Mouse (Mus musculus) hindbrain, embryonic 12.5 days (tissue): ENCODE results near the gene Ifngr1. TPM values are rescaled to one million over a fixed set of nuclear protein-coding genes. Genes with fewer than 3 reads are reported as not detected.

ENCODE experiments used
- ATAC-seq: fragments of 200-750 bp; cut with Nextera tagmentation; 2 replicates; pipeline ENCODE4 v1.8.0; 2017; ENCODE audit warnings: moderate TSS enrichment; ENCODE audit not compliant: low FRiP score
- H3K27ac ChIP-seq: fragments of 300-500 bp; sonication (generic); 2 replicates; pipeline ENCODE4 v1.5.1; 2016; ENCODE audit warnings: mild to moderate bottlenecking
- H3K27me3 ChIP-seq: fragments of 300-500 bp; sonication (generic); 2 replicates; pipeline ENCODE4 v1.6.1; 2016; ENCODE audit warnings: mild to moderate bottlenecking
- H3K36me3 ChIP-seq: fragments of 300-500 bp; sonication (generic); 2 replicates; pipeline ENCODE4 v1.6.1; 2016; ENCODE audit warnings: mild to moderate bottlenecking
- H3K4me1 ChIP-seq: fragments of 300-500 bp; sonication (generic); 2 replicates; pipeline ENCODE4 v1.6.1; 2016
- H3K4me2 ChIP-seq: fragments of 300-500 bp; sonication (generic); replicated peaks from 2 replicates; pipeline ENCODE4 v1.6.1; 2016; ENCODE audit warnings: mild to moderate bottlenecking
- H3K4me3 ChIP-seq: fragments of 300-500 bp; sonication (generic); 2 replicates; pipeline ENCODE4 v1.5.1; 2016; ENCODE audit warnings: mild to moderate bottlenecking
- H3K9ac ChIP-seq: fragments of 300-500 bp; sonication (generic); 2 replicates; pipeline ENCODE4 v1.6.1; 2016; ENCODE audit warnings: mild to moderate bottlenecking, moderate library complexity
- H3K9me3 ChIP-seq: fragments of 300-500 bp; sonication (generic); replicated peaks from 2 replicates; pipeline ENCODE4 v1.6.1; 2016; ENCODE audit warnings: mild to moderate bottlenecking
- WGBS: fragments of 180-500 bp; shearing (Covaris S2); methylation state at CpG from one replicate; pipeline ENCODE4 v1.1.7; 2016; 5-methylcytosine and 5-hydroxymethylcytosine counted together
- polyA plus RNA-seq: library from polyadenylated mRNA; unstranded; fragments of >200 nt; fragmentation: Nextera tagmentation; extraction: Ambion mirVana; gene quantifications from 2 replicates; pipeline ENCODE4 v1.2.1, GENCODE M21; 2016

Gene Ifngr1
- polyA plus RNA-seq = 27.5 and 30.9 TPM in 2 replicates

DNA sequence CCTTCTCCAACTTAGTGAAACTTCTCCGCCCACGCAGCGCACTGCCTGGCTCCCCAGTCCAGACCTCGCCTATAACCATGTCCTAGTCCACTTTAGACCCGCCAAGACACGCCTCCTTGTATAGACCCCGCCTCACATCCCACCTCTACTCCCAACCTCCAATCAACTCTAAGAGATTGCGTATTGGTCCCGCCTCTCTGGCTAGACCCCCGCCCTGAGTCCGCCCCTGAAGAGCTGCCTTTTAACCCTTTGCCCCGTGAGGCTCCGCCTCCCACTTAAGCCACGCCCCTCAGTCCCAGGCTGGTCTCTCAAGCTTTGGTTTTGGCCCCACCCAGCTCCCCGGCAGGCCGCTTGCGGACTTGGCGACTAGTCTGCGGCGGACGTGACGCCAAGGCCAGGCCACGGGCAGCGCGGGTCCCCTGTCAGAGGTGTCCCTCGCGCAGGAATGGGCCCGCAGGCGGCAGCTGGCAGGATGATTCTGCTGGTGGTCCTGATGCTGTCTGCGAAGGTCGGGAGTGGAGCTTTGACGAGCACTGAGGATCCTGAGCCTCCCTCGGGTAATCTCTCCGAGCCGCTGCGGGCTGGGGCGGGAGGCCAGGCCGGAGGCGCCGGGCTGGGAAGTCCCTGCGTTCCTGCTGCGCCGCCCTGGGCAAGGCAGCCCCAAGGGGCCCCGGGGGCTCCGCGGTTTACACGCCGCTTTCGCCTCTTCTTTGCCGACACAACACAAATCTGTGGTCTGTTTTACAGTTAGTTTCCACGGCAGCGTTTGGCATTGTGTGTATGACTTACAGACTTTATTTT, at the start of gene Ifngr1:
Gene Ifngr1 (plus strand): TSS at position 309 of the 801 bp plus-strand sequence.
- peaks cover 8% of the 10 kb centered on the region; the same call in 1 of the 2 replicates for H3K27me3 ChIP-seq
- peaks cover 13% of the 10 kb centered on the region for H3K4me1 ChIP-seq
- peak within 1 kb of the TSS; percentile 70 for H3K9ac ChIP-seq
- H3K27ac ChIP-seq = peak within 1 kb of the TSS; percentile 24; the same call in 1 of the 2 replicates
- 1% methylated on average over 52 of the region's 52 CpGs for whole genome bisulfite sequencing
- no peaks in the 10 kb centered on the region for H3K36me3 ChIP-seq
- no peaks in the 10 kb centered on the region for H3K9me3 ChIP-seq
- peak; percentile 99 for ATAC-seq
- H3K4me3 ChIP-seq = peak within 1 kb of the TSS; percentile 63
- H3K4me2 ChIP-seq = peak within 1 kb of the TSS; percentile 63

DNA sequence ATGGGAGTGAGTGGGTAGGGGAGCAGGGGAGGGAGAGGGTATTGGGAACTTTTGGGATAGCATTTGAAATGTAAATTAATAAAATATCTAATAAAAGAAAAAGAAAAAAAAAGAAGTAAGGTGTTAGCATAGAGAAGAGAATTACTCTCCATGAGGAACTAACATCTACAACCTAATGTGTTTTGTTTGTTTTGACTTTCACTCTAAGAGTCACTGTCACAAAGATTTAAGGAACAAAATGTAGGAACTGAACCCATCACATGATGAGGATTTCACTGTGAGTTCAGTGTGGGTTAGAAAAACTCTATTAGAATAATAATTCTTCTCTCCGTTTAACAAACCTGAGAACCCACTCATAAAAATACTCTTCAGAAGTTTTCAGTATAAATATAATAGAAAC, 44.9 kb upstream of the Ifngr1 start:
- H3K4me1 ChIP-seq = no peaks in the 10 kb centered on the region
- no peak overlapping the region for H3K4me2 ChIP-seq
- H3K9me3 ChIP-seq = no peaks in the 10 kb centered on the region
- no peak overlapping the region for H3K27ac ChIP-seq
- WGBS = 96% methylated on average over 1 of the region's 1 CpGs
- H3K4me3 ChIP-seq = no peak overlapping the region
- no peaks in the 10 kb centered on the region for H3K36me3 ChIP-seq
- no peak for ATAC-seq
- no peak overlapping the region for H3K9ac ChIP-seq
- H3K27me3 ChIP-seq = no peaks in the 10 kb centered on the region

DNA sequence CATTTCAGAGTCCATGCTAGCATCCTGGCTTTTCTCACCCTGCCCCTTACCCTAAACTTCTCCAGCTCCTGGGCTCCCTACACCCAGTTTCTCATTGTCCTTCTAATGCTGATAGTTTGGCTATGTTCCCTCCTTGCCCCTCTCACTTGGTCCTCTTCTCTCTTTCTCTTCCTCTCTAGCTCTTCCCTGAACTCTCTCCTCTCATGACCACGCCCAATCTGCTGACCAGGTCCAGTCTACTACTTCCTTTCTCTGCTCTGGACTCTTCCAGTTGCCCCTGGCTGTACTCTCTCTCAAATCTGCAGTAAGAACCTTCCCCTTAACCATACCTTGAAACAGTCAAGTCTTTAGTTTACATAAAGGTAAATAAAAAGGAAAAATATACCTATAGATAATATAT, 43.7 kb upstream of the Ifngr1 start:
- no peaks in the 10 kb centered on the region for H3K4me1 ChIP-seq
- no peak overlapping the region for H3K27ac ChIP-seq
- H3K36me3 ChIP-seq = no peaks in the 10 kb centered on the region
- no peak overlapping the region for H3K4me2 ChIP-seq
- no peak overlapping the region for H3K4me3 ChIP-seq
- H3K9me3 ChIP-seq = no peaks in the 10 kb centered on the region
- no peak overlapping the region for H3K9ac ChIP-seq
- ATAC-seq = no peak
- no peaks in the 10 kb centered on the region for H3K27me3 ChIP-seq
- 75% methylated on average over 1 of the region's 1 CpGs for WGBS

DNA sequence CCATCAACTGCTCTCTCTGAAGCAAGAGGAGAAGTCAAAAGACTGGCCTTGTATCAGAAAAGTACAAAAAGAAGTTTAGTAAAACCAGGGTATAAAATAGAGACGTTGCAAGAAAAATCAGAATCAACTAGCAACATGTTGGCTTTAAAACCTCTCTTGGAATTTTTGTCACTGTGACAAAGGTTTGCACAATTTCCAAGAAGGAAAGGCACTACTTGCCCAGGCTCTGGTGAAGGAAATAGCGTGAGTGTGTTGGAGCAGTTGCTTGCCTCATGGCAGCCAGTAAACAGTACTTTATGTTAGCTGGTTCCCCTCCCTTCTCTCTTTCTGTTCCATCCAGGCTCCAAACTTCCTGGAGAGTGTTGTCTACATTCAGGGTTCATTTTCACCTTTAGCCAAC, 43.3 kb upstream of the Ifngr1 start:
- H3K4me1 ChIP-seq = no peaks in the 10 kb centered on the region
- WGBS = 94% methylated on average over 2 of the region's 2 CpGs
- no peak overlapping the region for H3K27ac ChIP-seq
- no peak overlapping the region for H3K9ac ChIP-seq
- H3K27me3 ChIP-seq = no peaks in the 10 kb centered on the region
- ATAC-seq = no peak
- H3K4me2 ChIP-seq = no peak overlapping the region
- H3K4me3 ChIP-seq = no peak overlapping the region
- H3K9me3 ChIP-seq = no peaks in the 10 kb centered on the region
- no peaks in the 10 kb centered on the region for H3K36me3 ChIP-seq

DNA sequence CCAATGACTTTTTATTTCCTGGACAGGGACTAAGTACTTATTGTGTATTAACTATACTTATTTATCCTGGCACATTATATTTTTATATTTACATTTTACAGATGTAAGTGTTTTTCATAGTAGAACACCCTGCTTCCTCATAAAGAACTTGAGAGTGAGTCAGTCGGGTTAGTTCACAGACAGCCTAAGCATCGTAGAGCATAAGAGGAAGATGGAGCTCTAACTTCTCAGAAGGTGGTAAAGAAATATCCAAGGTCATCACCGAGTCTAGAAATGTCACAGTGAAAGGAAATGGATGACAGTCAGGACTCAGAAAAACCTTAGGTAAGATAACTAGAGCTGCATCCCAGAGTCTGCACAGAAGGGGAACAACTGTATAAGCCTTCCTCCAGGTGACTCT, 40.2 kb upstream of the Ifngr1 start:
- no peaks in the 10 kb centered on the region for H3K4me1 ChIP-seq
- no peak overlapping the region for H3K4me2 ChIP-seq
- H3K27ac ChIP-seq = no peak overlapping the region
- no peaks in the 10 kb centered on the region for H3K36me3 ChIP-seq
- H3K4me3 ChIP-seq = no peak overlapping the region
- H3K9ac ChIP-seq = no peak overlapping the region
- no peaks in the 10 kb centered on the region for H3K9me3 ChIP-seq
- H3K27me3 ChIP-seq = no peaks in the 10 kb centered on the region
- WGBS = 89% methylated on average over 3 of the region's 3 CpGs
- ATAC-seq = no peak

DNA sequence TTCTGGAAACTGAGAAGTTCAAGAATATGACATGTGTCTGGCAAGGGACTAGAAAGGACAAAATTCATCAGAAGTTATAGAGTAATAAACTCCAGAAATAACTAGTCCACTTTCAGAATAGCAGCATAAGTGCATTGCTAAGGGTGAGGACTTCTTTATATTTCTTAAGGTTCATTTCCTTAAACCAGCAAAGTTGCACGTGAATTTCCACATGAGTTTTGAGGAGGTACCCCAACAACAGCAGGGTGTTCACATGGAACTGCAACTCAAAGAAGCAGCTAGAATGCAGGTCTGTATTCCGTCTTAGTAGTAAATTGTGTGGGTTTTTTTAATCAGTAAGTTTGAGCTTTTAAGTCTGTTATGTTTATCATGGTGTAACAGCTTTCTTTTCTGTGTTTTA, 37.9 kb upstream of the Ifngr1 start:
- no peak overlapping the region for H3K4me2 ChIP-seq
- no peaks in the 10 kb centered on the region for H3K9me3 ChIP-seq
- no peaks in the 10 kb centered on the region for H3K4me1 ChIP-seq
- H3K4me3 ChIP-seq = no peak overlapping the region
- no peaks in the 10 kb centered on the region for H3K27me3 ChIP-seq
- no peak overlapping the region for H3K27ac ChIP-seq
- H3K9ac ChIP-seq = no peak overlapping the region
- H3K36me3 ChIP-seq = no peaks in the 10 kb centered on the region
- 90% methylated on average over 2 of the region's 2 CpGs for WGBS
- ATAC-seq = no peak

DNA sequence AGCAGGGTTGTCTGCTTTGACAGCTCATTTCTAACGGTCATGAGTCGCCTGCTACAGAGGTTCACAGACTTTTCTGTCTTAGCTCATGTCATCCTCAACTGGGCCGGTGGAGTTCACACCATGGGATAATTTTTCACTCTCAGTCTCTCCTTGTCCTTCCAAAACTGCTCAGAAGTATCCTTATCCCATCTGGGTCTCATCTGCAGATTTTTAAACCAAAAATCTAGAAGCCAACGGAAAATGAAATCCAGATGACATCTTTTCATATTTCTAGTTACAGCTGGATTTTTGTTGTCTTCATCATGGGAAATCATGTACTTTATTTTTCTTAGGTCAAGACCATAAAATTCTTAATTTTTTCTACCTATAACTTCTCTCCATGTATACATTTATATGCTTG, 34.1 kb upstream of the Ifngr1 start:
- Histone ChIP-seq H3K9me3 (no peaks in the 10 kb centered on the region), H3K4me3 (no peak overlapping the region), H3K36me3 (no peaks in the 10 kb centered on the region), H3K4me2 (no peak overlapping the region), H3K4me1 (no peaks in the 10 kb centered on the region), H3K27ac (no peak overlapping the region), H3K27me3 (no peaks in the 10 kb centered on the region), H3K9ac (no peak overlapping the region)
- ATAC-seq = no peak
- 75% methylated on average over 4 of the region's 4 CpGs for WGBS

DNA sequence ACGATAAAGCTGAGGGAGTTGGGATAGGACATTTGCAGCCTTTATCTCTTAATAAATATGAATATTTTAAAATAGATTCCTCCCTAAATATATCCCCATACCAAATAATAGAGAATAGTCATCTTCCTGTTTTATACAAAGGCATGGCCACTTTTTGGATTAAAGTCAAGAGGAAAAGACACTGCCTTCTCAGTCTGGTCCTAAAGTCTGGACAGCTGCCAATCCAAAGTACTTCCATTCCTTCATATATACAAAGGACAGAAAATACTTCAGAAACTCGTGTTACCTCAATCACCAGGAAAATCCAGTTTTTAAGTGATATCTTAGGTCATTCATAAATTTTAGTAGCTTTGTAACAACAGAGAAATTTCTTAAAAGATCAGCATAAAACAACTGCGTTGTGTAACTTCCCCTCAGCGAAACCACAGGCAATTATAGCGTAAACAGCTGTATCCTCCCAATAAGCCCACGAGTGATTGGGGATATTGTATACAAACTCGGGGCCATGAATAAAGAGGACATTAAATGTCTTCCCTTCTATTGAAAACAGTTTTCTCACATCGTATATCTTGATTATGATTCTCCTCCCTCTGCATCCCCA, 32.1 kb upstream of the Ifngr1 start:
- H3K4me2 ChIP-seq = no peak overlapping the region
- no peak for ATAC-seq
- H3K9me3 ChIP-seq = no peaks in the 10 kb centered on the region
- H3K36me3 ChIP-seq = no peaks in the 10 kb centered on the region
- no peaks in the 10 kb centered on the region for H3K4me1 ChIP-seq
- no peak overlapping the region for H3K4me3 ChIP-seq
- H3K27me3 ChIP-seq = no peaks in the 10 kb centered on the region
- no peak overlapping the region for H3K9ac ChIP-seq
- H3K27ac ChIP-seq = no peak overlapping the region
- WGBS = 87% methylated on average over 8 of the region's 8 CpGs

DNA sequence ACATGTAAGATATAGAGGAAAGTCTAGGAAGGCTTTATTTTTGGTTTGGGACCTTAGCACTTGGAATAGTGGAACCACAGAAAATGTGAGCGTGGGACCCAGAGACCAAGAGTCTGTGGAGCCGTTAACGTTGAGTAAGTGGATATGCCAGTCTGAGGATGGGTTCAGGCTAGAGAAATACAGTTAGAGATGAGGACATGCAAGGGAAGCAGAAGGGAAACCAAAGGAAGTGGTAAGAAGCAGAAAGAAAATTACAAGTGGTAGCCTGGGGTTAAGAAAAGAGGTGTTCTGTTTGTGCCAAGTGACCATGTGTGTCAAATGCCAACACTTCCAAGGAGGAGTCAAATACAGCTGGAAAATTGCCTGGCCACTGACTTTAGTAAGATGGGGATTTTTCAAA, 29.2 kb upstream of the Ifngr1 start:
- no peak for ATAC-seq
- WGBS = 94% methylated on average over 3 of the region's 3 CpGs
- Histone ChIP-seq H3K9me3 (no peaks in the 10 kb centered on the region), H3K4me3 (no peak overlapping the region), H3K4me2 (no peak overlapping the region), H3K27me3 (no peaks in the 10 kb centered on the region), H3K9ac (no peak overlapping the region), H3K4me1 (no peaks in the 10 kb centered on the region), H3K36me3 (no peaks in the 10 kb centered on the region), H3K27ac (no peak overlapping the region)

DNA sequence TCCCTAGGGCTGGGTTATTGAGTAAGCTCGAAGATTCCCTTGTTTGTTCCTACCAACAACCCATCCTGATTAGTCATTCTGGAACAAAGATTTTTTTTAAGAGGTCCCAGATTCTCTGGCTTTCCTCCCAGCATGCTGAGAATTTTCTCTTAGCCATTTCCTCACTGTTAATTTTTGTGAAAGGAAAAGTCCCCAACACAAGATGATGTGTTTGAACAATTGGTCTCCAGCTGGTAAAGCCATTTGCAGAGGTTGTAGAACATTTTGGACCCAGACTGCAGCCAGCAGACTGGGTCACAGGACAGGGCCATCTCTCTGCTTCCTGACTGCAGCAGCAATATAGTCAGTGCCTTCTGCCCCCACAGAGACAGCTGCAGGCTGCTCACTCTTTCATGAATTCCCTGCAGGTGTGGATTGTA, 28.3 kb upstream of the Ifngr1 start:
- Histone ChIP-seq H3K4me3 (no peak overlapping the region), H3K4me1 (no peaks in the 10 kb centered on the region), H3K9me3 (no peaks in the 10 kb centered on the region), H3K9ac (no peak overlapping the region), H3K27ac (no peak overlapping the region), H3K36me3 (no peaks in the 10 kb centered on the region), H3K27me3 (no peaks in the 10 kb centered on the region), H3K4me2 (no peak overlapping the region)
- no peak for ATAC-seq
- WGBS = 87% methylated on average over 1 of the region's 1 CpGs

DNA sequence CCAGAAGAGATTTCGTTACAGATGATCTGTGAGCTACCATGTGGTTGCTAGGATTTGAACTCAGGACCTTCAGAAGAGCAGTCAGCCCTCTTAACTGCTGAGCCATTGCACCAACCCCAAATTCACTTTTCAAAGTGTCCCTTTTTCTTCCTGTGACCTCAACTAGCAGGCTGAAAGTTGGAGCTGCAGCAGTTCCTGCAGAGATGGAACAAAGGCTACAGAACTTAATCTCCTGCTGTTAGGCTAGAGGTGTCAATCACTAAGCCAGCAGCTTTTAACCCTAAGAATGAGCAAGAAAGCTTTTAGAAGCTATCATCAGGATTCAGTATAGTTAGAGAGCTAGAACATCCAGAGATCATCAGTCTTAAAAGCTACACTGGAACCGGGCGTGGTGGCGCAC, 24.3 kb upstream of the Ifngr1 start:
- ATAC-seq = no peak
- Histone ChIP-seq H3K4me2 (no peak overlapping the region), H3K27ac (no peak overlapping the region), H3K9me3 (no peaks in the 10 kb centered on the region), H3K4me3 (no peak overlapping the region), H3K4me1 (no peaks in the 10 kb centered on the region), H3K27me3 (no peaks in the 10 kb centered on the region), H3K36me3 (no peaks in the 10 kb centered on the region), H3K9ac (no peak overlapping the region)
- WGBS = 96% methylated on average over 4 of the region's 4 CpGs

DNA sequence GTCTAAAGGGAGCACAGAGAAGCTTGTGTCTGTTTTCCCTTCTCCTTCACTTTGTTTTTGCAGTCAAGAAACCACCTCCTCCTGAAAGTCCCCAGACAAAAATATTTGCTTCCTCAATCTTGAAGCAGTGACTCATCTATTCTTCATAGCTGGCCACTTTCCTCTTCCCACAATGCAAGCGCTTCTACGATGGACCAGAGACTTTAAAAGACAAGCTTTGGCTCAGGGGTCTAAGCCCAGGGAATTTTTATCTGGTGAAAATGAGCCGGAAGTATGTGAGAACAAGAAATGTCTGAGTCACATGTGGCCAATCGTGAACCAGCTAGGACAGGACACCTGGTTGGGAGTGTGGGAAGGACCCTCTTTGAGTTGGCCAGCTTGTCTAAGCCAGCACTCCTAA, 21.5 kb upstream of the Ifngr1 start:
- Histone ChIP-seq H3K9me3 (no peaks in the 10 kb centered on the region), H3K4me2 (no peak overlapping the region), H3K4me1 (no peaks in the 10 kb centered on the region), H3K27ac (no peak overlapping the region; the same call in 1 of the 2 replicates), H3K9ac (no peak overlapping the region), H3K4me3 (no peak overlapping the region), H3K36me3 (no peaks in the 10 kb centered on the region), H3K27me3 (no peaks in the 10 kb centered on the region)
- no peak for ATAC-seq
- WGBS = 92% methylated on average over 4 of the region's 4 CpGs

DNA sequence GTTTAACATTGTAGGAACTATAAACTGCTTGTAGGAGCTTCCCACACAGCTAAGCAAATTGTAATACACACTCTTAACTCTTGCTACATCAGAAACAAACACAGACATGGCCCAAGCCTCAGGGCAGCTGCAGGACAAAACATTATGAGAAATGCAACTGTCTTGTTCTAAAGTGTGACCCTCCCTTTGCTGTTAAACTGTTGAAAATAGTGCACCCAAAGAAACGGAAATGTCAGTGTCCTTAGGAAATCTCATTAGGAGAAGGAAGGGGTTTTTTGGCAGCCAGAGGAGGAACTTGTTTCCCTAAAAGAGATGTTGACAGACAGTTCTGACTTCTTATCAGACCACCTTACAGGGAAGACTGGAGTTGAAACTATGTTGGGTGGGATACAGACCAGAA, 21.0 kb upstream of the Ifngr1 start:
- Histone ChIP-seq H3K9me3 (no peaks in the 10 kb centered on the region), H3K4me2 (no peak overlapping the region), H3K27ac (no peak overlapping the region; the same call in 1 of the 2 replicates), H3K36me3 (no peaks in the 10 kb centered on the region), H3K27me3 (no peaks in the 10 kb centered on the region), H3K4me1 (no peaks in the 10 kb centered on the region), H3K4me3 (no peak overlapping the region), H3K9ac (no peak overlapping the region)
- 68% methylated on average over 1 of the region's 1 CpGs for WGBS
- no peak for ATAC-seq
